Mouse (Mus musculus) yolk sac, embryonic 10.5 days (tissue): Measurements from ENCODE around the gene Sec22c.
A peak's percentile ranks its signal among the peaks of the same experiment; 100 is the strongest.

Source experiments
- DNase-seq: peaks from one replicate; pipeline ENCODE4 v3.0.0-alpha.2; 2017; ENCODE audit warnings: low spot score

Sec22c gene

DNA sequence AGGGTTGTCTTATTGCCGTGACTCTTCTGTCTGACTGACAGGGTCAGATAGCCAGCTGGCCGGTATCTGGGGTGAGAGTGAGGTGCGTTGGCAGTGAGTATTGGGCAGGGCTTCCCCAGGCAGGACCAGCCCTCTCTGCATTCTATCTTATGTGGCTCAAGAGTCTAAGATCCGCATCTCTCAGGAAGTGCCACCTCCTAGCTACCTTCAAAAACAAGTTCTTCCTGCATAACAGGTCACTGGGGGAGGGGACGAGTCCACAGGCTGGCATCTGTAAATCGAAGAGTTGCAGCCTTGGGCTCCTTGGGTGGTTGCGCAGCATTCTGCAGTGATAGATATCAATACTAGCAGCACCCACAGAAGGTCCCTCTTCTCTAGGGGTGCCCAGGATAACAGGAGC is 58.3 kb downstream of the Sec22c start:
- no peak for DNase-seq

DNA sequence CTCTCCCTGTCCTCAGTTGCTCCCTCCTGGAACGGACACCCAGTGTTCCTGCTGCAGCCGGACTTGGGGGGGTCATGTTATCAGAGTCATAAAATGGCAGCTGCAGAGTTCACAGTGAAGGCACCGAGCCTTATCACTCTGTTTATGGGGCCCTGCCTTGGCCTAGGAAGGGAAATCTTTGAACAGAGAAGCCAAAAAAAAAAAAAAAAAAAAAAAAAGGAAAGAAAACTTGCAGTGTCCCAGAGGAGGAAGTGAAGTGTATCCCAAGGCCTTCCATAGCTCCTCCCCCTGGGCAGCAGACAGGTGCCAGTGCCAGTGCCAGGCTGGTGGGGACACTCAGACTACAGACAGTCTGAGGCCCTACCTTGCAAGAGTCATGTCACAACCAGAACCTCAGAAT is 60.4 kb downstream of the Sec22c start:
- no peak for DNase-seq

DNA sequence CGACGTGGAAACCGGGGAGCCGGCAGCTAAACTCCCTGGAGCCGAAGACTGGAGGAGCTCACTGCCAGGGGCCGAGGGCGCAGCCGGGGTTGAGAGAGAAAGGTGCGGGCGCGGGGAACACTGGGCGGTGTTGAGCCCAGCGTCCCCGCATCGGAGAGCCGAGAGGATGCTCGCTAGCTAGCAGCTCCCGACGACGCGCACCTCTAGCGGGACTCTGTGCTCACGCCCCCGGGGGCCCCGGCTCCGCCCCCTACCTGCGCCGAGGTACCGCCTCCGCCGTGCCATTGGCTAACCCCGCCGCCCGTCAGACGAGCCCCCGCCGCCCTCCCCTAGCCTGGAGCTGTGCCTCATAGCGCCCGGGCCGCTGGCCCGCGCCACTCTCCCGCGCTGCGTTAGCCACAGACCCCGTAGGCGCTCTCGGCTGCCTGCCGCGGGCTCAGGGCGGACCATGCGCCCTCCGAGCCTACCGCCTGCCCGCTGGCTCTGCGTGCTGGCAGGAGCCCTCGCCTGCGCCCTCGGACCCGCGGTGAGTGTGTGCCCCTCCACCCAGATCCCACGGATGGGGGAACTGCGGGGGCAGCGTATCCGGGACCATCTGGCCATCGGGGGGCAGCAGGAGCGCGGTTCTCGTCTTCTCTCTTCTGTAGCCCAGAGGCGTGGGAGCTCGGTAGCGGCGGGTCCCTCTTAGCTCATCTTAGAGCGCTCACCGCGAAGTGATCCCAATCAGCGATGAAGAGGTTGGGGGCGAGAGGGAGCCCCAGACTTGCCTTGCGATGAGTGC is 62.7 kb downstream of the Sec22c start, which contains the start of gene Vipr1:
TSS of gene Vipr1 (plus strand) at position 316 of the 781 bp plus-strand sequence.
- peak; percentile 84 for DNase-seq

DNA sequence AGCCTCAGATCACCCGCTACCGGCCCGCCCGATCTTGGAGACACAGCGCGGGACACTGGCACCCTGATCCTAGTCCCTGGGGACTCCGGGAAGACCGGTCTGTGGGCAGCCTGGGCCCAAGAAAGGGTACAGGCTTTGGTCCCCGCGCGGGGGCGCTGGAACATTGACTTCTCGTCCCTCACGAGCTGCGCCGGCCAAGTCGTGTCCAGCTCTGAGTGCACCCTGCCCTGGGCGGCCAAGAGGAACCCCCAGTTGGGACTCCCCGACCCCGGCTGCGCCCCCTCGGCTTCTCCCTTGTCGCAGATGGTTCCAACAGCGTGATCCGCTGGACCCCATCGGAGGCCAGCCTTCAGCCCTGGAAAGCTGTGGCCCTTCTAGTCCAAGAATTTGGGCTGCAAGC is 63.3 kb downstream of the Sec22c start, which contains the start of gene Lyzl4:
TSS of gene Lyzl4 (minus strand) at position 96 of the 400 bp plus-strand sequence.
- peak; percentile 53 for DNase-seq

DNA sequence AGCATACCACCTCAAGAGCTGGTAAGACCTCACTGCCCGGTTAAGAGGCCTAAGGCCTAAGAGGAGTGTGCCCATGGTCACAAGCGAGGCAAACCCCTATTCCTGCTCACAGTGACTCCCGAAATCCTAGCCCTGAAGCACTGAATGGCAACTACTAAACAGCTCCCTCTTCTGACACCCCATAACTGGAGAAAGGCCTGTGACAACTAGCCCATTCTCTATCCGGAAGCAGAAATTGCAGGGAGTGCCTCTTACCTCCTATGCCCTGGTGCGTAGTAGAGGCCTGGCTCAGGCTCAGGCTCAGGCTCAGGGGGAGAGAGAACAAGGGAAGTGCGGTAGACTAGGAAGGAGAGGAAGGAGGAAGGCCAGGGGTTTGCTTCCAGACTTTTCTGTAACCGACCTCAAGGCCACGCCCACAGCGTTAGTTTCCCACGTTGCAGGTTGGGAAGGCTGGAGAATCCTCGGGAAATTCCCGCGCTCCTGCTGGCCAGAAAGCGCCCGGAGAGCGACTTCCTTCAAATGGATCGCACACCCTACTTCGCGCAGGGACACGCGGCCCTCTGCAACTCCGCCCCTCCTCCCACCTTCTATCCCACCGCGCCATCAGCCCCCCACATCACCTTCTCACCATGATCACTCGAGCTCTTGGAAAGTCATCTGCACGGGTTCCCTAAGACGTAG is 63.9 kb downstream of the Sec22c start:
- DNase-seq = no peak

DNA sequence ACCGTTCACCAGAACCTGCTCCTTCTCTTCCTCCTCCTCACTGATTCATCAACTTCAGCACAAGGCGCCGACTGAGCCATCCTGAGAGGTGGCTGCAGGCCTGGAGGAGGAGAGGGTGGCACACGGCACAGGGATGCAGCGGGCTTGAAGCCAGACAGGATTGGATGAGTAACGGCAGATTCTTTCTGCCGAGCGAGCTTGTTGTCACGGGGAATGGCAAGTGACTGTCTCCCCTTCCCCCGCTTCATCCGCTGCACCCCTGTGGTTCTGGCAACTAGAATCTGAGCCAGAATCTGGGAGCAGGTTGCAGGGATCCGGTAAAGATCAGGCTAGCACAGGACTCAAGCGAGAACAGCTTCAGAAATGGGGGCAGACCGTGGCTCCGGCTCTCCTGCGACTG is 65.5 kb downstream of the Sec22c start:
- no peak for DNase-seq

DNA sequence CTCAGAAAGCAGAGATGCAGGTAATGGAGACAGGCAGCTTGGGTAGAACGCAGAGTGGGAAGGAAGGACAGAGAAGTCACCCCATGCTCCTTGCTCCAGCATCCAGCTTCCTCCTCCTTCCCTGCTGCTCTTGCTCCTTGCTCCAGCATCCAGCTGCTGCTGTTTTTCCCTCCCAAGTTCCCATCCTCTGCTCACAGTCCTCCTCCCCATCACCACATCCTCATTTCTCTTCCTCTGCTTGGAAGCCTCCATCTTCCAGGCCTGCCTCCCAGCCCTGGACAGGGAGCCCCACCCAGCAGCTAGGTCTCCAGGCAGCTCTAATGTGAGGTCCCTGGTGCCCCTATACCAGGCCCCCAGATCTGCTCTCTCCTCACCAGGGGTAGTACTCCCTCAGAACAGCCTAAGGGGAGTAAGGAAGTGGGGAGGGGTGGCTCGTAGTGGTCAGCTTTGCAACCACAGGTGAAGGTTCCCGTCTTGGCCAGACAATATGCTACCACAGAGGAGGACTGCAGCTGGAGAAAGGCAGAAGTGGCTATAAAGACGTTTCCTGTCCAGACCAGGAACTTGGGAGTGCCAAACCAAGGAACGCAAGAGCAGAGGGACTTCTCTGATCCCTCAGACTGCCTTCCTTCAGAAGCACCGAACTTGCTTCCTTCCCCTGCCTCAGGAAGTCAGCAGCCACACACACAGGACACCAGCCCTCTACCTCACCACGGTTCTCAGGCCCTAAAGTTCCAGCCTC is 69.3 kb downstream of the Sec22c start:
- no peak for DNase-seq

DNA sequence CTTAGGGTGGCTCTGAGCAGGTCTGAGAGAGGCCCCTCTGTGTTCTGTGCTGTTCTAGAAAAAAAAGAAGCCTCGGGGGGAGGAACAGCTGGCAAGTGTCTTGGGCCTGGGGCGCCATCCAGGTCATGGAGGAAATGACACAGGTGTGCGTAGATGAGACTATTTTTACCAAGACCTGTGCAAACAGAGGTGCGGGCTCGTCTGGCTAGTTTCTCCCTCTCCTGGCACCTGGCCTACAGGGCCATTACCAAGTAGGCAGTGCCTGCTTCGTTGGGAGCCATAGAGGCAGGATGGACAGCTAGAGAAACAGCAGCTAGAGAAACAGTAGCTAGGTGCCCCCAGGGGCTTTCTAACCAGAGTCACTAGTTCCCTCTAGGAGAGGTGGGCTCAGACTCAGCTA is 72.0 kb downstream of the Sec22c start:
- no peak for DNase-seq

DNA sequence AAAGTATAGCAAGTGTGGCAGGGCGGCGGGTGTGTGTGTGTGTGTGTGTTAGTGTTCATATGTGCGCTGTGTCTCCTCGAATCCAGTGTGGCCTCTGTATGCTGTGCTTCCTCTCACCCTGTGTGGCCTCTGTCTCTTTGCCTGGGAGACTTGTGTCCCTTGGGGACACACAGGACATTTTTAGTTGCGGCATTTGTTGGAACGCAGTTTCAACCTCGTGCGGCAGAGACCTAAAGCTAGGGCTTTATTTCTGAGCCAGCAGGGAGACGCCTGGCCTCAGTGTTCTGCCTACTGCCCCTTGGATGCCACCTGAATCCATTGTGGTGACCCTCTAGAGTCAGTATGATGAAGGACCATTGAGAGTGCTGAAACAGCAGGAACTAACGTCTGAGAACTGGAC is 72.4 kb downstream of the Sec22c start:
- DNase-seq = no peak

DNA sequence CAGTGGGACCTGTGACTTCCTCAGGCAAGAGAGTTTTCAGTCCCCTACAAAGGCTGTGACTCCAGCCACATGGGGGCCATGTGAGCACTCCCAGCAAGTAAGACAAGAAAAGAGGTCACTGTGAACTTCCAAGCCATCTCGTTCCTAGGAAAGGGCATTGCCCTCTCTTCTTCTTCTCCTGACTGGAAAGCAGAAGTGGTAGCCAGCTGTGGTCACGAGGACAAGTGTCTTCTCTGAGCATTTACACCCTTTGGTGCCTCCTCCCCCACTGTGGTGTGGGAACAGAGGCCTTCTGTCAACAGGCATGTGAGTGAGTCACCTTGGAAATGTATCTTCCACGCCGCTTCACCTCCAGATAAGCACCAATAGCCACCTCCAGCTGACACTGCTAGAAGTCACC is 73.3 kb downstream of the Sec22c start:
- DNase-seq = no peak

DNA sequence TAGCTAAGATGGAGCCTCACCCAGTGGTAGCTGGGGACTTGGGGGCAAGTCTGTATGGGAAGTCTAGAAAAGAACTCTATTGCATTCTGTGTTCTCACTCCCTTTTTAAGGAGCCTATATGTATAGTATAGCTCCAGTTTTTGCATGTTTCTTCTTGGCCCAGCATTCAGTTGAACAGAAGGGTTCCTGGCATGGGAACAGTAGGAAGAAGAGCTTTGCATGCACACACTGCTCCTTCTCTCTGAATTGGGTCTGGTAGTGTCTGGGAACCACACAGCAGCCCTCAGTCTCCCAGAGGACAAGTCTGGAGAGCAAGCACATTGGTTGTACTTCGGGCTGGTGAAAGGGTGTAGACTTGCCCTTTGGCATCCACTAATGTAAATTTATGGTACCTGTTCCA is 74.7 kb downstream of the Sec22c start:
- no peak for DNase-seq
